Mouse (Mus musculus): Measurements from ENCODE around the gene Armh3.

DNA sequence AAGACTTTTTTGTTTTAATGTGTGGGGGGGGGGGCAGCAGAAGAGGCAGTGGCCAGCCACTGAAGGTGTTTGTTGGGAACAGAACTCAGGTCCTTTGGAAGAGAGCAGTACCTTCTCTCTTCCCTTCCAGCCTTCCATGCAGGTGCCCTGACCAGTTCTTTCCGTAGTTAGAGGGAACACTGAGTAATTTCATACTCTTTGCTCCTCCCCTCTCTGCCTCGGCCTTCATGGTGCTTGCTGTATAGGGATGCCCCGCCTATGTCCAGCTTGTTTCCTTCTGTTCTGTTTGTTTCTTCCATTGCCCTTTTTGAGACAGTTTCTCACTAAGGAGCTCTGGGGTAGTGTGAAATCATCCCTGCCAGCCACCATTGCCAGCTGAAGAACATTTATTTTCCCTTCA, 212.8 kb downstream of the Armh3 start:
- TF ChIP-seq POLR2A (IDR thresholded peaks at IDR 0.05; ENCODE audit: control insufficient read depth, extremely low read depth, insufficient read depth, low read length, poor library complexity) (no peak), CTCF (IDR thresholded peaks at IDR 0.05; ENCODE audit: borderline replicate concordance, control insufficient read depth, extremely low read depth, insufficient read depth, low read length, poor library complexity) (no peak)

All from thymus, adult 2 months (tissue).